Mouse (Mus musculus) hindbrain, postnatal 0 days (tissue): Measurements from ENCODE around the gene Cul7. TPM values are rescaled to one million over a fixed set of nuclear protein-coding genes. Genes with fewer than 3 reads are reported as not detected.

ENCODE experiments used
- ATAC-seq: fragments of 200-750 bp; cut with Nextera tagmentation; 2 replicates; pipeline ENCODE4 v1.8.0; 2017; ENCODE audit warnings: mild to moderate bottlenecking, moderate TSS enrichment, moderate library complexity
- DNase-seq: peaks from one replicate; pipeline ENCODE4 v3.0.0-alpha.2; 2015; ENCODE audit warnings: low spot score
- H3K27ac ChIP-seq: fragments of 300-500 bp; sonication (generic); 2 replicates; pipeline ENCODE4 v1.5.1; 2014; ENCODE audit warnings: mild to moderate bottlenecking
- H3K27me3 ChIP-seq: fragments of 300-500 bp; sonication (generic); 2 replicates; pipeline ENCODE4 v1.6.1; 2014; ENCODE audit warnings: low read length, mixed read lengths; ENCODE audit not compliant: insufficient read depth
- H3K36me3 ChIP-seq: fragments of 300-500 bp; sonication (generic); 2 replicates; pipeline ENCODE4 v1.6.1; 2014; ENCODE audit warnings: low read length, mixed read lengths; ENCODE audit not compliant: insufficient read depth
- H3K4me1 ChIP-seq: fragments of 300-500 bp; sonication (generic); 2 replicates; pipeline ENCODE4 v1.6.1; 2014; ENCODE audit warnings: antibody characterized with exemption, low read length, mixed read lengths; ENCODE audit not compliant: insufficient read depth
- H3K4me2 ChIP-seq: fragments of 300-500 bp; sonication (generic); 2 replicates; pipeline ENCODE4 v1.6.1; 2014; ENCODE audit warnings: low read depth, mild to moderate bottlenecking, low read length, moderate library complexity, mixed read lengths
- H3K4me3 ChIP-seq: fragments of 300-500 bp; sonication (generic); 2 replicates; pipeline ENCODE4 v1.5.1; 2014; ENCODE audit warnings: low read length
- H3K9ac ChIP-seq: fragments of 300-500 bp; sonication (generic); replicated peaks from 2 replicates; pipeline ENCODE4 v1.6.1; 2014; ENCODE audit warnings: mild to moderate bottlenecking, low read length, moderate library complexity, mixed read lengths
- H3K9me3 ChIP-seq: fragments of 300-500 bp; sonication (generic); 2 replicates; pipeline ENCODE4 v1.6.1; 2016; ENCODE audit warnings: low read length, mixed read lengths
- CTCF ChIP-seq: IDR thresholded peaks from 2 replicates; pipeline ENCODE4 v1.5.1; 2016; ENCODE audit warnings: antibody characterized with exemption, control low read depth, low read depth
- WGBS: fragments of 180-500 bp; shearing (Covaris S2); extraction: QIAGEN DNeasy Blood & Tissue Kit; methylation state at CpG from one replicate; pipeline ENCODE4 v1.1.7; 2014; 5-methylcytosine and 5-hydroxymethylcytosine counted together
- polyA plus RNA-seq: library from polyadenylated mRNA; unstranded; fragments of >200 nt; fragmentation: Nextera tagmentation; extraction: Ambion mirVana; gene quantifications from 2 replicates; pipeline ENCODE4 v1.2.1, GENCODE M21; 2015
- total RNA-seq: library from RNA; depleted of rRNA; stranded (reverse); fragments of >200 nt; gene quantifications from 2 replicates; pipeline ENCODE4 v1.2.3, GENCODE M21; 2014

The Cul7 gene
- total and polyA plus RNA-seq, 2 experiments from 2014 or later, result 26.8 to 92.2 TPM

- ATAC-seq (no peak), DNase-seq (peak; percentile 39)
- 17% methylated on average over 27 of the region's 27 CpGs for WGBS
- Histone ChIP-seq H3K36me3 (no peaks in the 10 kb centered on the region), H3K27me3 (no peaks in the 10 kb centered on the region), H3K4me2 (peak overlapping the region; percentile 7), H3K4me3 (no peak overlapping the region), H3K27ac (peak overlapping the region; percentile 74), H3K4me1 (peaks cover 25% of the 10 kb centered on the region), H3K9ac (peak overlapping the region; percentile 25), H3K9me3 (no peaks in the 10 kb centered on the region)
- no peak for TF ChIP-seq CTCF
These were observed 31.1 kb upstream of the Cul7 start for GRCm38 (mm10) chr17:46618769-46619682.

- no peaks in the 10 kb centered on the region for H3K27me3 ChIP-seq
- TF ChIP-seq CTCF, result no peak
- DNase-seq, result no peak
- no peak for ATAC-seq
- no peaks in the 10 kb centered on the region for H3K9me3 ChIP-seq
- H3K27ac ChIP-seq, result peak overlapping the region; percentile 74
- peak overlapping the region; percentile 25; the same call in 1 of the 2 replicates for H3K9ac ChIP-seq
- no peak overlapping the region for H3K4me3 ChIP-seq
- no peaks in the 10 kb centered on the region for H3K36me3 ChIP-seq
- peak overlapping the region; percentile 7 for H3K4me2 ChIP-seq
- 34% methylated on average over 16 of the region's 16 CpGs for WGBS
- peaks cover 25% of the 10 kb centered on the region for H3K4me1 ChIP-seq
These were observed 30.3 kb upstream of the Cul7 start for GRCm38 (mm10) chr17:46619683-46620357.

- H3K4me3 ChIP-seq, result no peak overlapping the region
- H3K27ac ChIP-seq, result peak overlapping the region; percentile 45; the same call in 1 of the 2 replicates
- H3K27me3 ChIP-seq, result no peaks in the 10 kb centered on the region
- peak; percentile 62 for DNase-seq
- H3K4me1 ChIP-seq, result peaks cover 25% of the 10 kb centered on the region
- TF ChIP-seq CTCF, result no peak
- ATAC-seq, result no peak
- 33% methylated on average over 15 of the region's 15 CpGs for WGBS
- no peaks in the 10 kb centered on the region for H3K9me3 ChIP-seq
- no peak overlapping the region; the same call in 1 of the 2 replicates for H3K9ac ChIP-seq
- no peaks in the 10 kb centered on the region for H3K36me3 ChIP-seq
- H3K4me2 ChIP-seq, result peak overlapping the region; percentile 21
These were observed 28.8 kb upstream of the Cul7 start for GRCm38 (mm10) chr17:46621324-46621723.

GRCm38 (mm10) chr17:46622269-46622668 is 27.9 kb upstream of the Cul7 start:
- 88% methylated on average over 11 of the region's 11 CpGs for WGBS
- no peak for DNase-seq
- no peak for ATAC-seq

GRCm38 (mm10) chr17:46623819-46624557 is 26.1 kb upstream of the Cul7 start:
- 19% methylated on average over 10 of the region's 10 CpGs for WGBS
- Histone ChIP-seq H3K36me3 (no peaks in the 10 kb centered on the region), H3K4me2 (peak overlapping the region; percentile 30), H3K4me3 (no peak overlapping the region), H3K4me1 (peaks cover 26% of the 10 kb centered on the region), H3K9me3 (no peaks in the 10 kb centered on the region), H3K9ac (0 out of 2 replicates have a peak overlapping the region, but pooled peaks have one; percentile 24), H3K27me3 (no peaks in the 10 kb centered on the region), H3K27ac (peak overlapping the region; percentile 26; the same call in 1 of the 2 replicates)
- DNase-seq (peak; percentile 17), ATAC-seq (no peak)
- TF ChIP-seq CTCF, result peak; percentile 47

More at GRCm38 (mm10) chr17:46622269-46622668, 27.9 kb upstream of the Cul7 start:
- no peak overlapping the region for H3K27ac ChIP-seq
- H3K9ac ChIP-seq, result no peak overlapping the region
- no peaks in the 10 kb centered on the region for H3K9me3 ChIP-seq
- no peak overlapping the region for H3K4me2 ChIP-seq
- H3K36me3 ChIP-seq, result no peaks in the 10 kb centered on the region
- no peaks in the 10 kb centered on the region for H3K27me3 ChIP-seq
- peaks cover 25% of the 10 kb centered on the region for H3K4me1 ChIP-seq
- TF ChIP-seq CTCF, result no peak
- H3K4me3 ChIP-seq, result no peak overlapping the region

- H3K4me1 ChIP-seq, result peaks cover 22% of the 10 kb centered on the region
- DNase-seq, result no peak
- no peak for ATAC-seq
- peak overlapping the region; percentile 30 for H3K4me2 ChIP-seq
- no peaks in the 10 kb centered on the region for H3K9me3 ChIP-seq
- H3K27me3 ChIP-seq, result no peaks in the 10 kb centered on the region
- H3K36me3 ChIP-seq, result no peaks in the 10 kb centered on the region
- no peak overlapping the region for H3K4me3 ChIP-seq
- H3K27ac ChIP-seq, result peak overlapping the region; percentile 20; the same call in 1 of the 2 replicates
- no peak for TF ChIP-seq CTCF
- 0 out of 2 replicates have a peak overlapping the region, but pooled peaks have one; percentile 24 for H3K9ac ChIP-seq
- WGBS, result 60% methylated on average over 12 of the region's 12 CpGs
These were observed 25.5 kb upstream of the Cul7 start for GRCm38 (mm10) chr17:46624598-46624997.
